Mouse (Mus musculus): ENCODE measurements at regions not wholly inside any gene's neighbourhood (a gene's known extent, or its start where the extent isn't known, plus 50 kb on each side); places are given as distances from the start of the nearest gene placed in this dataset.

- in situ Hi-C loops (cut with MboI, MseI), result no loop called here
These were observed 318.5 kb downstream of the Qk start for GRCm38 (mm10) chr17:10001071-10001591.

GRCm38 (mm10) chr17:9995321-9995720 lies 324.3 kb downstream of the Qk start:
- in situ Hi-C loops (cut with MboI, MseI), result no loop called here

GRCm38 (mm10) chr17:9990744-9991143 lies 321.2 kb upstream of the Pabpc6 start:
- in situ Hi-C loops (cut with MboI, MseI), result no loop called here

GRCm38 (mm10) chr17:9981273-9981672 lies 311.8 kb upstream of the Pabpc6 start:
- in situ Hi-C loops (cut with MboI, MseI), result no loop called here

GRCm38 (mm10) chr17:9976866-9977421 lies 307.4 kb upstream of the Pabpc6 start:
- in situ Hi-C loops (cut with MboI, MseI), result loop anchor here in 1 of 2 experiments (10.0 kb wide), 1 partner anchor 1878 kb away; no protein-coding TSS in a partner anchor

- in situ Hi-C loops (cut with MboI, MseI), result loop anchor here in 1 of 2 experiments (10.0 kb wide), 1 partner anchor 1879 kb away; no protein-coding TSS in a partner anchor
These were observed 306.5 kb upstream of the Pabpc6 start for GRCm38 (mm10) chr17:9975995-9976394.

GRCm38 (mm10) chr17:9975153-9975552 lies 305.6 kb upstream of the Pabpc6 start:
- in situ Hi-C loops (cut with MboI, MseI), result loop anchor here in 1 of 2 experiments (10.0 kb wide), 1 partner anchor 1880 kb away; no protein-coding TSS in a partner anchor

- in situ Hi-C loops (cut with MboI, MseI), result loop anchor here in 1 of 2 experiments (10.0 kb wide), 1 partner anchor 303 kb away; the partner anchor contains the start of gene Pabpc6
These were observed 298.5 kb upstream of the Pabpc6 start for GRCm38 (mm10) chr17:9967988-9968387.

GRCm38 (mm10) chr17:9962893-9963436 lies 293.4 kb upstream of the Pabpc6 start:
- in situ Hi-C loops (cut with MboI, MseI), result loop anchor here in 1 of 2 experiments (10.0 kb wide), 1 partner anchor 298 kb away; the partner anchor contains the start of gene Pabpc6

GRCm38 (mm10) chr17:9948985-9949667 lies 279.6 kb upstream of the Pabpc6 start:
- in situ Hi-C loops (cut with MboI, MseI), result no loop called here

GRCm38 (mm10) chr17:9947609-9948008 lies 278.1 kb upstream of the Pabpc6 start:
- in situ Hi-C loops (cut with MboI, MseI), result no loop called here

- in situ Hi-C loops (cut with MboI, MseI), result loop anchor here in 1 of 2 experiments (5.0 kb wide), 1 partner anchor 57 kb away; no protein-coding TSS in a partner anchor
These were observed 275.0 kb upstream of the Pabpc6 start for GRCm38 (mm10) chr17:9944513-9944912.

GRCm38 (mm10) chr17:9942171-9942570 lies 272.7 kb upstream of the Pabpc6 start:
- in situ Hi-C loops (cut with MboI, MseI), result loop anchor here in 1 of 2 experiments (5.0 kb wide), 1 partner anchor 55 kb away; no protein-coding TSS in a partner anchor

GRCm38 (mm10) chr17:9939576-9939975 lies 270.1 kb upstream of the Pabpc6 start:
- in situ Hi-C loops (cut with MboI, MseI), result no loop called here

- in situ Hi-C loops (cut with MboI, MseI), result no loop called here
These were observed 268.9 kb upstream of the Pabpc6 start for GRCm38 (mm10) chr17:9938426-9938825.

- in situ Hi-C loops (cut with MboI, MseI), result no loop called here
These were observed 267.7 kb upstream of the Pabpc6 start for GRCm38 (mm10) chr17:9937211-9937610.

GRCm38 (mm10) chr17:9932186-9932585 lies 262.7 kb upstream of the Pabpc6 start:
- in situ Hi-C loops (cut with MboI, MseI), result no loop called here

GRCm38 (mm10) chr17:9931526-9931925 lies 262.0 kb upstream of the Pabpc6 start:
- in situ Hi-C loops (cut with MboI, MseI), result no loop called here

- in situ Hi-C loops (cut with MboI, MseI), result no loop called here
These were observed 260.1 kb upstream of the Pabpc6 start for GRCm38 (mm10) chr17:9929448-9930088.

- in situ Hi-C loops (cut with MboI, MseI), result no loop called here
These were observed 258.2 kb upstream of the Pabpc6 start for GRCm38 (mm10) chr17:9927724-9928123.

GRCm38 (mm10) chr17:9926308-9926707 lies 256.8 kb upstream of the Pabpc6 start:
- in situ Hi-C loops (cut with MboI, MseI), result no loop called here

- in situ Hi-C loops (cut with MboI, MseI), result no loop called here
These were observed 251.8 kb upstream of the Pabpc6 start for GRCm38 (mm10) chr17:9921326-9921725.

All from T-helper 17 cell (primary cell).